Comparison of ENCODE assay signal across 8 mouse cellular contexts in genomic region chr7:127088901-127089845, GRCm38 (mm10). TPM values are rescaled to one million over a fixed set of nuclear protein-coding genes. Genes with fewer than 3 reads are reported as not detected.
A peak's percentile ranks its signal among the peaks of the same experiment; 100 is the strongest.
DNase-seq lines count a peak whose midpoint lies in the region; ATAC-seq and TF ChIP-seq lines count a peak whose summit lies in the region.

No protein-coding gene starts in this region.

- H3K27ac ChIP-seq in ES-E14 (ENCODE audit: insufficient read depth, low read depth, low read length, poor library complexity, severe bottlenecking), result no peak overlapping the region; the same call in 1 of the 2 replicates
- no peak overlapping the region for H3K27ac ChIP-seq in embryonic facial prominence, embryonic 11.5 days (replicated peaks; ENCODE audit: low read depth, low read length)
- no peak overlapping the region for H3K27ac ChIP-seq in hindbrain, embryonic 13.5 days
- peak overlapping the region; percentile 1 for H3K27ac ChIP-seq in lung, embryonic 16.5 days (ENCODE audit: low read length)

- H3K36me3 ChIP-seq in ES-E14 (ENCODE audit: control insufficient read depth, insufficient read depth, low read length, poor library complexity, severe bottlenecking), result peaks cover 9% of the 10 kb centered on the region; the same call in 1 of the 2 replicates
- no peaks in the 10 kb centered on the region for H3K36me3 ChIP-seq in embryonic facial prominence, embryonic 11.5 days (replicated peaks; ENCODE audit: control insufficient read depth, insufficient read depth, low read depth, low read length)
- H3K36me3 ChIP-seq in hindbrain, embryonic 13.5 days, result no peaks in the 10 kb centered on the region
- H3K36me3 ChIP-seq in lung, embryonic 16.5 days (ENCODE audit: control insufficient read depth, insufficient read depth, low read length), result no peaks in the 10 kb centered on the region

- H3K4me1 ChIP-seq in ES-E14 (ENCODE audit: control insufficient read depth in 2 of 2, insufficient read depth in 2 of 2, low read length in 2 of 2, poor library complexity in 1 of 2), result peaks cover 3 to 6% of the 10 kb centered on the region in 2 experiments; a peak in 2 of 4 replicates
- no peaks in the 10 kb centered on the region; the same call in 1 of the 2 replicates for H3K4me1 ChIP-seq in embryonic facial prominence, embryonic 11.5 days (ENCODE audit: control insufficient read depth, insufficient read depth, low read length)
- H3K4me1 ChIP-seq in hindbrain, embryonic 13.5 days (replicated peaks), result peaks cover 8% of the 10 kb centered on the region
- H3K4me1 ChIP-seq in lung, embryonic 16.5 days (replicated peaks; ENCODE audit: control insufficient read depth, insufficient read depth, low read length), result no peaks in the 10 kb centered on the region; the same call in 1 of the 2 replicates

- 20% methylated on average over 27 of the region's 27 CpGs for WGBS in embryonic facial prominence, embryonic 11.5 days
- WGBS in hindbrain, embryonic 13.5 days, result 22% methylated on average over 27 of the region's 27 CpGs
- WGBS in lung, embryonic 16.5 days, result 15% methylated on average over 27 of the region's 27 CpGs

- peak overlapping the region; percentile 26 for H3K4me2 ChIP-seq in embryonic facial prominence, embryonic 11.5 days (ENCODE audit: low read depth, low read length)
- peak overlapping the region; percentile 50 for H3K4me2 ChIP-seq in hindbrain, embryonic 13.5 days
- H3K4me2 ChIP-seq in lung, embryonic 16.5 days (ENCODE audit: low read depth, low read length), result peak overlapping the region; percentile 49

- H3K9me3 ChIP-seq in ES-E14 (ENCODE audit: control insufficient read depth, insufficient read depth, low read depth, low read length), result no peaks in the 10 kb centered on the region
- H3K9me3 ChIP-seq in embryonic facial prominence, embryonic 11.5 days (replicated peaks; ENCODE audit: control insufficient read depth, low read length), result no peaks in the 10 kb centered on the region
- no peaks in the 10 kb centered on the region for H3K9me3 ChIP-seq in hindbrain, embryonic 13.5 days
- no peaks in the 10 kb centered on the region for H3K9me3 ChIP-seq in lung, embryonic 16.5 days (ENCODE audit: control insufficient read depth, low read length)

- in situ Hi-C loops in ES-E14 (cut with MboI; ENCODE audit: low sequenced_read_pairs in 2 of 2, unreplicated experiment in 2 of 2), result no loop called here

- H3K27me3 ChIP-seq in embryonic facial prominence, embryonic 11.5 days (ENCODE audit: control insufficient read depth, insufficient read depth, low read length), result no peaks in the 10 kb centered on the region
- H3K27me3 ChIP-seq in hindbrain, embryonic 13.5 days, result no peaks in the 10 kb centered on the region
- H3K27me3 ChIP-seq in lung, embryonic 16.5 days (ENCODE audit: control insufficient read depth, insufficient read depth, low read depth, low read length), result no peaks in the 10 kb centered on the region

- peak overlapping the region; percentile 26; the same call in 1 of the 2 replicates for H3K9ac ChIP-seq in ES-E14 (ENCODE audit: insufficient read depth, low read depth, low read length, poor library complexity, severe bottlenecking)
- H3K9ac ChIP-seq in embryonic facial prominence, embryonic 11.5 days (replicated peaks; ENCODE audit: low read length), result no peak overlapping the region
- H3K9ac ChIP-seq in hindbrain, embryonic 13.5 days, result peak overlapping the region; percentile 56
- peak overlapping the region; percentile 51 for H3K9ac ChIP-seq in lung, embryonic 16.5 days (ENCODE audit: low read length)

- DNase-seq in ES-E14 (ENCODE audit: low read depth, low spot score) (no peak), adipocyte (ENCODE audit: low spot score) (no peak)
- DNase-seq in embryonic facial prominence, embryonic 11.5 days (ENCODE audit: low spot score), result peak; percentile 24
- peak; percentile 59 to 64 for DNase-seq in spleen, postnatal 36 days (ENCODE audit: low spot score in 2 of 2)
- no peak for DNase-seq in adrenal gland, postnatal 25 days
- DNase-seq in right cerebral cortex, postnatal 14 days, result no peak

- no peak for ATAC-seq in embryonic facial prominence, embryonic 11.5 days (replicated peaks; ENCODE audit: insufficient number of reproducible peaks, low FRiP score, low TSS enrichment, low read depth)
- no peak for ATAC-seq in hindbrain, embryonic 13.5 days (ENCODE audit: low FRiP score)
- ATAC-seq in lung, embryonic 16.5 days (ENCODE audit: low read depth), result peak; percentile 51; the same call in 1 of the 2 replicates

- peak overlapping the region; percentile 20 to 56; a peak in 3 of 4 replicates for H3K4me3 ChIP-seq in ES-E14 (ENCODE audit: insufficient read depth in 1 of 2, low read depth in 1 of 2, low read length in 2 of 2, poor library complexity in 1 of 2, severe bottlenecking in 1 of 2)
- no peak overlapping the region for H3K4me3 ChIP-seq in embryonic facial prominence, embryonic 11.5 days (ENCODE audit: low read depth, low read length)
- H3K4me3 ChIP-seq in hindbrain, embryonic 13.5 days, result peak overlapping the region; percentile 22
- H3K4me3 ChIP-seq in lung, embryonic 16.5 days (ENCODE audit: low read length), result peak overlapping the region; percentile 23

TF ChIP-seq in ES-E14, 5 proteins besides CTCF, POLR2A, EP300 and RAD21:
- TF ChIP-seq CHD2 (IDR thresholded peaks at IDR 0.05; ENCODE audit: low read depth, low read length) (no peak), MAFK (IDR thresholded peaks at IDR 0.05; ENCODE audit: insufficient read depth, low read depth, low read length) (no peak), ZC3H11A (IDR thresholded peaks at IDR 0.05; ENCODE audit: borderline replicate concordance, low read depth, low read length) (no peak)

RNA-seq across cellular contexts. Expression of gene AI467606, which starts 2.0 kb away (rescaled TPM):
- 13.5 and 31.2 TPM in 2 replicates for total RNA-seq in ES-E14 (2012; rRNA removed)
- 1.0 and 1.1 TPM in 2 replicates for polyA plus RNA-seq in embryonic facial prominence, embryonic 11.5 days (2014; fragmentation: Nextera tagmentation; extraction: Ambion mirVana)
- polyA plus RNA-seq in hindbrain, embryonic 13.5 days (2015; fragmentation: Nextera tagmentation; extraction: Ambion mirVana), result 1.5 and 2.1 TPM in 2 replicates
- 11.5 and 12.8 TPM in 2 replicates for polyA plus RNA-seq in lung, embryonic 16.5 days (2015; fragmentation: Nextera tagmentation; extraction: Ambion mirVana)
- 0.43 and 1.1 TPM in 2 replicates for total RNA-seq in adrenal gland, postnatal 25 days (2021)

RNA-seq across cellular contexts. Expression of gene Zg16, which starts 2.0 kb away (rescaled TPM):
- total RNA-seq in ES-E14 (2012; rRNA removed), result not detected in 2 replicates
- not detected in 2 replicates for polyA plus RNA-seq in embryonic facial prominence, embryonic 11.5 days (2014; fragmentation: Nextera tagmentation; extraction: Ambion mirVana)
- not detected in 2 replicates for polyA plus RNA-seq in hindbrain, embryonic 13.5 days (2015; fragmentation: Nextera tagmentation; extraction: Ambion mirVana)
- polyA plus RNA-seq in lung, embryonic 16.5 days (2015; fragmentation: Nextera tagmentation; extraction: Ambion mirVana), result 7.1 TPM in 1 of 2 replicates, not detected in the other
- total RNA-seq in adrenal gland, postnatal 25 days (2021), result not detected in 2 replicates

RNA-seq across cellular contexts. Expression of gene Qprt, which starts 32.9 kb away (rescaled TPM):
- 5.6 and 7.1 TPM in 2 replicates for total RNA-seq in ES-E14 (2012; rRNA removed)
- polyA plus RNA-seq in embryonic facial prominence, embryonic 11.5 days (2014; fragmentation: Nextera tagmentation; extraction: Ambion mirVana), result 2.5 and 3.0 TPM in 2 replicates
- polyA plus RNA-seq in hindbrain, embryonic 13.5 days (2015; fragmentation: Nextera tagmentation; extraction: Ambion mirVana), result 0.54 and 0.68 TPM in 2 replicates
- 0.43 and 1.2 TPM in 2 replicates for polyA plus RNA-seq in lung, embryonic 16.5 days (2015; fragmentation: Nextera tagmentation; extraction: Ambion mirVana)
- total RNA-seq in adrenal gland, postnatal 25 days (2021), result 0.21 TPM in 1 of 2 replicates, not detected in the other

RNA-seq across cellular contexts. Expression of gene Kif22, which starts 46.9 kb away (rescaled TPM):
- total RNA-seq in ES-E14 (2012; rRNA removed), result 97.4 and 117 TPM in 2 replicates
- 192 and 199 TPM in 2 replicates for polyA plus RNA-seq in embryonic facial prominence, embryonic 11.5 days (2014; fragmentation: Nextera tagmentation; extraction: Ambion mirVana)
- polyA plus RNA-seq in hindbrain, embryonic 13.5 days (2015; fragmentation: Nextera tagmentation; extraction: Ambion mirVana), result 30.2 and 32.6 TPM in 2 replicates
- polyA plus RNA-seq in lung, embryonic 16.5 days (2015; fragmentation: Nextera tagmentation; extraction: Ambion mirVana), result 140 and 153 TPM in 2 replicates
- total RNA-seq in adrenal gland, postnatal 25 days (2021), result 9.5 and 15.0 TPM in 2 replicates

RNA-seq across cellular contexts. Expression of gene Spn, which starts 48.5 kb away (rescaled TPM):
- total RNA-seq in ES-E14 (2012; rRNA removed), result 30.2 and 67.4 TPM in 2 replicates
- not detected in 2 replicates for polyA plus RNA-seq in embryonic facial prominence, embryonic 11.5 days (2014; fragmentation: Nextera tagmentation; extraction: Ambion mirVana)
- polyA plus RNA-seq in hindbrain, embryonic 13.5 days (2015; fragmentation: Nextera tagmentation; extraction: Ambion mirVana), result 0.06 and 0.09 TPM in 2 replicates
- polyA plus RNA-seq in lung, embryonic 16.5 days (2015; fragmentation: Nextera tagmentation; extraction: Ambion mirVana), result 0.44 and 0.70 TPM in 2 replicates
- 0.55 and 1.0 TPM in 2 replicates for total RNA-seq in adrenal gland, postnatal 25 days (2021)

Comparison
In these comparisons a context has a peak if more than half of its experiments do, and no peak if none do; other contexts are left out.
1. DNase-seq: peak in embryonic facial prominence, embryonic 11.5 days (single experiment) and spleen, postnatal 36 days (2 of 2); none in ES-E14 (single experiment), adipocyte (single experiment), adrenal gland, postnatal 25 days (single experiment) and right cerebral cortex, postnatal 14 days (single experiment).
2. Peak in every context shown above with its lines, with median percentiles within 50 percentile points of each other: H3K4me2 ChIP-seq.